Mouse (Mus musculus): Measurements from ENCODE around the gene Klhl11.

DNA sequence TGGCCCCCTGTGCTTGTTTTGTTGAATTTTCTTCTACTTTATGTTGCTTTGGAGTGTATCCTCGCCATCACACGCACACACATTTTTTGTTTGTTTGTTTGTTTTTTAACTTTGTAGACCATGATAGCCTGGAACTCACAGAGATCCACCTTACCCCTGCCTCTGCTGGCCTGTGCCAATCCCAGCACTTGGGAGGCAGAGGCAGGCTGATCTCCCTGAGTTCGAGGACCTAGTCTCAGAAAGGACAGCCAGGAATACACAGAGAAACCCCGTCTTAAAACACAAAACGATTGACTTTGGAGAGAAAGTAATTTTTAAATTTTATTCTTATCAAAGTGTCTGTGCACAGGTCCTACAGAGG is 374 bp upstream of the Klhl11 start:
- TF ChIP-seq CTCF (IDR thresholded peaks at IDR 0.05) (no peak), EP300 (IDR thresholded peaks at IDR 0.05) (no peak)
